Mouse (Mus musculus) lung, embryonic 16.5 days (tissue): ENCODE measurements at regions not wholly inside any gene's neighbourhood (a gene's known extent, or its start where the extent isn't known, plus 50 kb on each side); places are given as distances from the start of the nearest gene placed in this dataset.
A peak's percentile ranks its signal among the peaks of the same experiment; 100 is the strongest.
"Not testable (repeated sequence)": the region's sequence is repeated elsewhere in the genome, so short reads cannot be mapped to it uniquely, and the experiment has no call there.

Experiments
- ATAC-seq: fragments of 200-750 bp; cut with Nextera tagmentation; 2 replicates; pipeline ENCODE4 v1.8.0; 2017; ENCODE audit warnings: low read depth, mild to moderate bottlenecking, moderate library complexity
- H3K27ac ChIP-seq: fragments of 300-500 bp; sonication (generic); 2 replicates; pipeline ENCODE4 v1.5.1; 2014; ENCODE audit warnings: mild to moderate bottlenecking, control low read depth, low read length
- H3K27me3 ChIP-seq: fragments of 300-500 bp; sonication (generic); 2 replicates; pipeline ENCODE4 v1.6.1; 2014; ENCODE audit warnings: low read depth, low read length, mixed read lengths; ENCODE audit not compliant: control insufficient read depth, insufficient read depth
- H3K36me3 ChIP-seq: fragments of 300-500 bp; sonication (generic); 2 replicates; pipeline ENCODE4 v1.6.1; 2014; ENCODE audit warnings: low read length; ENCODE audit not compliant: control insufficient read depth, insufficient read depth
- H3K4me1 ChIP-seq: fragments of 300-500 bp; sonication (generic); replicated peaks from 2 replicates; pipeline ENCODE4 v1.6.1; 2014; ENCODE audit warnings: low read length, mixed read lengths; ENCODE audit not compliant: control insufficient read depth, insufficient read depth
- H3K4me2 ChIP-seq: fragments of 300-500 bp; sonication (generic); 2 replicates; pipeline ENCODE4 v1.6.1; 2014; ENCODE audit warnings: low read depth, low read length, control low read depth
- H3K4me3 ChIP-seq: fragments of 300-500 bp; sonication (generic); 2 replicates; pipeline ENCODE4 v1.5.1; 2014; ENCODE audit warnings: mild to moderate bottlenecking, low read length, control low read depth
- H3K9ac ChIP-seq: fragments of 300-500 bp; sonication (generic); 2 replicates; pipeline ENCODE4 v1.6.1; 2014; ENCODE audit warnings: low read length, control low read depth
- H3K9me3 ChIP-seq: fragments of 300-500 bp; sonication (generic); 2 replicates; pipeline ENCODE4 v1.6.1; 2016; ENCODE audit warnings: low read length; ENCODE audit not compliant: control insufficient read depth
- WGBS: fragments of 180-500 bp; shearing (Covaris S2); extraction: QIAGEN DNeasy Blood & Tissue Kit; methylation state at CpG from one replicate; pipeline ENCODE4 v1.1.7; 2014; 5-methylcytosine and 5-hydroxymethylcytosine counted together

- ATAC-seq = no peak
- WGBS = 60% methylated on average over 4 of the region's 4 CpGs
- H3K27ac ChIP-seq = no peak overlapping the region
These were observed 135.2 kb upstream of the Trim24 start for GRCm38 (mm10) chr6:37735288-37735961.

GRCm38 (mm10) chr6:37735962-37736297, 134.7 kb upstream of the Trim24 start:
- 67% methylated on average over 4 of the region's 4 CpGs for WGBS
- 0 out of 2 replicates have a peak, but pooled peaks cover 2% of the 10 kb centered on the region for H3K4me1 ChIP-seq
- ATAC-seq = no peak
- H3K4me2 ChIP-seq = no peak overlapping the region
- H3K27ac ChIP-seq = no peak overlapping the region
- H3K27me3 ChIP-seq = no peaks in the 10 kb centered on the region
- H3K9ac ChIP-seq = no peak overlapping the region
- H3K9me3 ChIP-seq = peaks cover 3% of the 10 kb centered on the region
- H3K36me3 ChIP-seq = no peaks in the 10 kb centered on the region
- no peak overlapping the region for H3K4me3 ChIP-seq

More at GRCm38 (mm10) chr6:37735288-37735961, 135.2 kb upstream of the Trim24 start:
- H3K9me3 ChIP-seq = peaks cover 3% of the 10 kb centered on the region
- H3K9ac ChIP-seq = no peak overlapping the region
- H3K36me3 ChIP-seq = no peaks in the 10 kb centered on the region
- 0 out of 2 replicates have a peak, but pooled peaks cover 4% of the 10 kb centered on the region for H3K4me1 ChIP-seq
- H3K4me2 ChIP-seq = no peak overlapping the region
- no peaks in the 10 kb centered on the region for H3K27me3 ChIP-seq
- no peak overlapping the region for H3K4me3 ChIP-seq

- H3K4me3 ChIP-seq = no peak overlapping the region
These were observed 129.4 kb upstream of the Trim24 start for GRCm38 (mm10) chr6:37740982-37741889.

GRCm38 (mm10) chr6:37741916-37742315, 128.7 kb upstream of the Trim24 start:
- not testable (repeated sequence) for H3K9me3 ChIP-seq, H3K4me2 ChIP-seq, H3K36me3 ChIP-seq, H3K27ac ChIP-seq, H3K9ac ChIP-seq, H3K4me3 ChIP-seq, ATAC-seq, H3K27me3 ChIP-seq, H3K4me1 ChIP-seq
- 56% methylated on average over 7 of the region's 7 CpGs for WGBS

More at GRCm38 (mm10) chr6:37740982-37741889, 129.4 kb upstream of the Trim24 start:
- peaks cover 3% of the 10 kb centered on the region for H3K9me3 ChIP-seq
- H3K27me3 ChIP-seq = no peaks in the 10 kb centered on the region
- H3K27ac ChIP-seq = peak overlapping the region; percentile 48
- WGBS = 58% methylated on average over 14 of the region's 14 CpGs
- H3K4me1 ChIP-seq = no peaks in the 10 kb centered on the region; the same call in 1 of the 2 replicates
- no peak overlapping the region for H3K9ac ChIP-seq
- ATAC-seq = peak; percentile 89
- peak overlapping the region; percentile 30 for H3K4me2 ChIP-seq
- no peaks in the 10 kb centered on the region for H3K36me3 ChIP-seq

- ATAC-seq = no peak
- Histone ChIP-seq H3K4me3 (no peak overlapping the region), H3K9me3 (peaks cover 9% of the 10 kb centered on the region), H3K4me1 (no peaks in the 10 kb centered on the region; the same call in 1 of the 2 replicates), H3K27ac (no peak overlapping the region), H3K4me2 (no peak overlapping the region), H3K36me3 (no peaks in the 10 kb centered on the region), H3K27me3 (no peaks in the 10 kb centered on the region), H3K9ac (no peak overlapping the region)
- 69% methylated on average over 4 of the region's 4 CpGs for WGBS
These were observed 125.9 kb upstream of the Trim24 start for GRCm38 (mm10) chr6:37744679-37745078.

GRCm38 (mm10) chr6:37745393-37746100, 125.1 kb upstream of the Trim24 start:
- H3K4me3 ChIP-seq = no peak overlapping the region
- no peak overlapping the region for H3K9ac ChIP-seq
- H3K36me3 ChIP-seq = no peaks in the 10 kb centered on the region
- no peak overlapping the region for H3K27ac ChIP-seq
- H3K4me2 ChIP-seq = no peak overlapping the region
- no peak for ATAC-seq
- H3K9me3 ChIP-seq = peaks cover 9% of the 10 kb centered on the region
- no peaks in the 10 kb centered on the region; the same call in 1 of the 2 replicates for H3K4me1 ChIP-seq
- H3K27me3 ChIP-seq = no peaks in the 10 kb centered on the region
- WGBS = 73% methylated on average over 11 of the region's 11 CpGs

- not testable (repeated sequence) for H3K4me3 ChIP-seq, ATAC-seq, H3K4me1 ChIP-seq, H3K9ac ChIP-seq, H3K36me3 ChIP-seq, H3K9me3 ChIP-seq, H3K4me2 ChIP-seq, H3K27me3 ChIP-seq, H3K27ac ChIP-seq
- whole genome bisulfite sequencing = 59% methylated on average over 4 of the region's 4 CpGs
These were observed 122.8 kb upstream of the Trim24 start for GRCm38 (mm10) chr6:37747793-37748192.

GRCm38 (mm10) chr6:37748296-37748980, 122.2 kb upstream of the Trim24 start:
- Histone ChIP-seq H3K4me1 (no peaks in the 10 kb centered on the region), H3K9me3 (peaks cover 9% of the 10 kb centered on the region), H3K4me2 (no peak overlapping the region), H3K36me3 (no peaks in the 10 kb centered on the region), H3K4me3 (no peak overlapping the region), H3K27me3 (no peaks in the 10 kb centered on the region), H3K27ac (no peak overlapping the region), H3K9ac (no peak overlapping the region)
- WGBS = 66% methylated on average over 8 of the region's 8 CpGs
- no peak for ATAC-seq
